Mouse (Mus musculus) MEL (cell line): Measurements from ENCODE around the gene Scaf11.

Source experiments
- CHD2 ChIP-seq: IDR thresholded peaks from 2 replicates; pipeline ENCODE4 v1.6.1; 2011; ENCODE audit warnings: low read length, improper control_type of control experiment
- CTCF ChIP-seq, 3 experiments: IDR thresholded peaks in 2 of 3; conservative IDR thresholded peaks in 1 of 3; 2 replicates each; pipeline ENCODE4 v1.5.1; 2011 to 2012; ENCODE audit warnings: low read length in 3 of 3, low read depth in 2 of 3, mild to moderate bottlenecking in 2 of 3, improper control_type of control experiment in 1 of 3, inconsistent platforms in 1 of 3, mixed read lengths in 1 of 3, moderate library complexity in 1 of 3; ENCODE audit not compliant: control insufficient read depth in 1 of 3, insufficient read depth in 1 of 3, poor library complexity in 1 of 3, severe bottlenecking in 1 of 3
- GATA1 ChIP-seq: IDR thresholded peaks from 2 replicates; pipeline ENCODE4 v1.6.1; 2011; ENCODE audit warnings: low read depth, low read length, improper control_type of control experiment
- POLR2A ChIP-seq, 2 experiments: IDR thresholded peaks; 2 replicates each; pipeline ENCODE4 v1.6.1; 2011 to 2012; ENCODE audit warnings: low read length in 2 of 2, mild to moderate bottlenecking in 2 of 2, control low read depth in 1 of 2, improper control_type of control experiment in 1 of 2, low read depth in 1 of 2, moderate library complexity in 1 of 2; ENCODE audit not compliant: control insufficient read depth in 1 of 2, insufficient read depth in 1 of 2, poor library complexity in 1 of 2
- USF1 ChIP-seq: IDR thresholded peaks from 2 replicates; pipeline ENCODE4 v1.6.1; 2014; ENCODE audit warnings: low read depth, mild to moderate bottlenecking, inconsistent platforms, low read length, improper control_type of control experiment, moderate library complexity

DNA sequence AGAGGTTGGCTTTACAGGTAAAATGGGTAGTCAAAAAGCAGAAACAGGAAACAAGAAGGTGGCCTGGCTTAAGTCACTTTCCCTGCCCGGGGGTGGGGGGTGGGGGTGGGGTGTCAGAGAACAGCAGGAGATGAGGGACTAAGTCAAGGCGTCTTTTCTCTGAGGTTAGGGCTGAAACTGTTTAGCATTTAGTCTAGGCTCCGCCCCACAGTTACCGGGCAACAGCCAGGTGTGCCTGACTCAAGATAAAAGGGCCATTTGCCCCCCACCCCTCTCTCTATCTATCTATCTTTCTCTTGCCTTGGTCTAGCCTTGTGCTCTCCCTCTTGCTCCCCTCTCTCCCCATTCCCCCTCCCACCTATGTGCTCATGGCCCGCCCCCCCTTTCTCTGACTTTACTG lies 32.9 kb upstream of the Scaf11 start:
- TF ChIP-seq POLR2A (IDR thresholded peaks at IDR 0.05; ENCODE audit: control insufficient read depth in 1 of 2, insufficient read depth in 1 of 2, low read depth in 1 of 2, low read length in 2 of 2, poor library complexity in 1 of 2) (no peak), CTCF (IDR thresholded peaks at IDR 0.05 in 2 of 3, conservative IDR thresholded peaks at IDR 0.05 in 1 of 3; ENCODE audit: control insufficient read depth in 1 of 3, insufficient read depth in 1 of 3, low read depth in 2 of 3, low read length in 3 of 3, poor library complexity in 1 of 3, severe bottlenecking in 1 of 3) (no peak), GATA1 (no peak), USF1 (no peak), CHD2 (no peak)
